Mouse (Mus musculus) forebrain, embryonic 16.5 days (tissue): ENCODE results near the gene Zfp64. TPM values are rescaled to one million over a fixed set of nuclear protein-coding genes. Genes with fewer than 3 reads are reported as not detected.

Experiments used
- ATAC-seq: fragments of 200-750 bp; cut with Nextera tagmentation; 2 replicates; pipeline ENCODE4 v1.8.0; 2017; ENCODE audit warnings: mild to moderate bottlenecking, moderate library complexity
- H3K27ac ChIP-seq: fragments of 300-500 bp; sonication (generic); 2 replicates; pipeline ENCODE4 v1.5.1; 2014; ENCODE audit warnings: low read length, control low read depth
- H3K27me3 ChIP-seq: fragments of 300-500 bp; sonication (generic); replicated peaks from 2 replicates; pipeline ENCODE4 v1.6.1; 2014; ENCODE audit warnings: low read length; ENCODE audit not compliant: control insufficient read depth, insufficient read depth
- H3K36me3 ChIP-seq: fragments of 300-500 bp; sonication (generic); 2 replicates; pipeline ENCODE4 v1.6.1; 2014; ENCODE audit not compliant: control insufficient read depth, insufficient read depth
- H3K4me1 ChIP-seq: fragments of 300-500 bp; sonication (generic); replicated peaks from 2 replicates; pipeline ENCODE4 v1.6.1; 2014; ENCODE audit warnings: low read length; ENCODE audit not compliant: control insufficient read depth, insufficient read depth
- H3K4me2 ChIP-seq: fragments of 300-500 bp; sonication (generic); 2 replicates; pipeline ENCODE4 v1.6.1; 2014; ENCODE audit warnings: mild to moderate bottlenecking, low read length, control low read depth
- H3K4me3 ChIP-seq: fragments of 300-500 bp; sonication (generic); replicated peaks from 2 replicates; pipeline ENCODE4 v1.5.1; 2014; ENCODE audit warnings: mild to moderate bottlenecking, low read length, control low read depth
- H3K9ac ChIP-seq: fragments of 300-500 bp; sonication (generic); replicated peaks from 2 replicates; pipeline ENCODE4 v1.6.1; 2014; ENCODE audit warnings: low read depth, low read length, control low read depth
- H3K9me3 ChIP-seq: fragments of 300-500 bp; sonication (generic); 2 replicates; pipeline ENCODE4 v1.6.1; 2016; ENCODE audit warnings: low read length; ENCODE audit not compliant: control insufficient read depth
- WGBS: fragments of 180-500 bp; shearing (Covaris S2); extraction: QIAGEN DNeasy Blood & Tissue Kit; methylation state at CpG from one replicate; pipeline ENCODE4 v1.1.7; 2014; 5-methylcytosine and 5-hydroxymethylcytosine counted together
- polyA plus RNA-seq: library from polyadenylated mRNA; unstranded; fragments of >200 nt; fragmentation: Nextera tagmentation; extraction: Ambion mirVana; gene quantifications from 2 replicates; pipeline ENCODE4 v1.2.1, GENCODE M21; 2015

Gene Zfp64
- polyA plus RNA-seq, 1 experiment from 2014 or later: 32.7 TPM

DNA sequence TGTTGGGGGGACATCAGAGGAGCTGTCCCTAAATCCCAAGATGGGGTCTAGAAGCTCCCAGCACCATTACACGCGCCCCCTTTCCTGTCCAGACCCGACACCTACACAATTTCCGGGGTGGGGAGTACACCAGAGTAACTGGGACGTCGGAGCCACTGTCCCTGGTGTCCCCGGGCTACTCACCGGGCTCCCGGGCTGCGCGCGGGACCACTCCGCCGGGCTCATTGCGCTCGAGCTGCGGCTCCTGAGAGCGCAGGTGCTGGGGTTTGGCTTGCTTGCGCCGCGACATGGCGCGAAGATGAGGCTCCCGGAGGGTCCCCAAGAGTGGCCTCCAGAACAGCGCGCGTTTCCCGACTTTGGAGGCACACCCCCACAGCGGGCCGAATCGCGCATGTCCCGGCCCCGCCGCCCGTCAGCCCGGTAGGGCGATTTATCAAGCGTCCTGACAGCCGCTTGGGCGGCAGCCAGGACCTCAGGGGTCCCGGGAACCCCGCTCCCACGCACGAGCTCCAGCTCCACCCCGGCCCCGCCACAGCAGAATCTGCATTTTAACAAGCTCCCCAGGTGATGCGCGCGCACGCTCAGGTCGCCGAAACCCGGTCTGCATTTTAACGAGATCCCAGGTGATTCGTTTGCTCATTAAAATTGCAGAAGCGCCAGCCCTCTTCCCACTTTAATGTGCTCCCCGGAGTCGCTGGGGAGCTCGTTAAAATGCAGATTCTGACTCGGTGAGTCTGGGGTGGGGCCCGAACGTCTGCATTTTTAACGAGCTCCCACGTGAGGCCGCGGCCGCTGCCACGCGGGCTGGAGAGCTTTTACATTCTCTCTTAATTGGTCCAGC lies 43.1 kb downstream of the Zfp64 start:
- Histone ChIP-seq H3K4me2 (peak overlapping the region; percentile 97), H3K9me3 (no peaks in the 10 kb centered on the region), H3K27me3 (peaks cover 38% of the 10 kb centered on the region), H3K4me3 (peak overlapping the region; percentile 61), H3K27ac (no peak overlapping the region), H3K4me1 (peaks cover 19% of the 10 kb centered on the region), H3K36me3 (no peaks in the 10 kb centered on the region), H3K9ac (peak overlapping the region; percentile 51)
- peak; percentile 62 for ATAC-seq
- WGBS: under 1% methylated on average over 69 of the region's 70 CpGs

DNA sequence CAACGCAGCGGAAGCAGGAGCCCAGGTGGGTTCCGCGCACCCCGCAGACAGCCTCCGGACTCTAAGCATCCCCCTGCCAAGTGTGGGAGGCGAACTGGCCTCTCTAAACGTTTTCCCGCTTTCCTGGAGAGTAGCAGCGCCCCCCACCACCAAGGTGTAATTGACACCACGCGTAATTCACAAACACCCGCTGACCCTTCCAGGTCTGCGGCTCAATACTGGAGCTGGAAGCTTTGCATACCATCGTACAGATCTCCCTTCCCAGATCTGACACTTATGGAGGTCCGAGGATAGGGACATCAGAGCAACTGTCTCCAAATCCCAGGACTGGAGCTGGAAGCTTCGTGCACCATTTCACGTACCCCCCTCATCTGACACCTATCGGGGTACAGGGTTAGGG lies 43.9 kb downstream of the Zfp64 start:
- Histone ChIP-seq H3K4me3 (peak overlapping the region; percentile 61), H3K9ac (peak overlapping the region; percentile 51; the same call in 1 of the 2 replicates), H3K9me3 (no peaks in the 10 kb centered on the region), H3K4me2 (peak overlapping the region; percentile 97), H3K36me3 (no peaks in the 10 kb centered on the region), H3K27me3 (peaks cover 38% of the 10 kb centered on the region), H3K4me1 (peaks cover 19% of the 10 kb centered on the region), H3K27ac (no peak overlapping the region)
- 2% methylated on average over 19 of the region's 19 CpGs for WGBS
- ATAC-seq: no peak

- Histone ChIP-seq H3K9me3 (no peaks in the 10 kb centered on the region), H3K4me1 (peaks cover 6% of the 10 kb centered on the region; the same call in 1 of the 2 replicates), H3K36me3 (no peaks in the 10 kb centered on the region), H3K9ac (no peak overlapping the region), H3K27me3 (peaks cover 15% of the 10 kb centered on the region), H3K4me3 (no peak overlapping the region), H3K27ac (no peak overlapping the region), H3K4me2 (no peak overlapping the region)
- 49% methylated on average over 11 of the region's 11 CpGs for WGBS
- no peak for ATAC-seq
Observed at GRCm38 (mm10) chr2:168906022-168906421, 49.4 kb downstream of the Zfp64 start.

GRCm38 (mm10) chr2:168904846-168905245 lies 50.5 kb downstream of the Zfp64 start:
- H3K4me2 ChIP-seq: no peak overlapping the region
- no peaks in the 10 kb centered on the region for H3K36me3 ChIP-seq
- H3K4me1 ChIP-seq: peaks cover 6% of the 10 kb centered on the region; the same call in 1 of the 2 replicates
- no peak overlapping the region for H3K9ac ChIP-seq
- whole genome bisulfite sequencing: 73% methylated on average over 3 of the region's 3 CpGs
- H3K27me3 ChIP-seq: peaks cover 4% of the 10 kb centered on the region
- H3K27ac ChIP-seq: no peak overlapping the region
- ATAC-seq: no peak
- no peaks in the 10 kb centered on the region for H3K9me3 ChIP-seq
- H3K4me3 ChIP-seq: no peak overlapping the region

- 17% methylated on average over 9 of the region's 9 CpGs for WGBS
- Histone ChIP-seq H3K36me3 (no peaks in the 10 kb centered on the region), H3K9me3 (no peaks in the 10 kb centered on the region), H3K9ac (no peak overlapping the region), H3K4me3 (no peak overlapping the region), H3K27me3 (no peaks in the 10 kb centered on the region; the same call in 1 of the 2 replicates), H3K4me2 (no peak overlapping the region), H3K27ac (no peak overlapping the region), H3K4me1 (peaks cover 6% of the 10 kb centered on the region; the same call in 1 of the 2 replicates)
- ATAC-seq: peak; percentile 64; the same call in 1 of the 2 replicates
Observed at GRCm38 (mm10) chr2:168904188-168904587, 51.2 kb downstream of the Zfp64 start.

DNA sequence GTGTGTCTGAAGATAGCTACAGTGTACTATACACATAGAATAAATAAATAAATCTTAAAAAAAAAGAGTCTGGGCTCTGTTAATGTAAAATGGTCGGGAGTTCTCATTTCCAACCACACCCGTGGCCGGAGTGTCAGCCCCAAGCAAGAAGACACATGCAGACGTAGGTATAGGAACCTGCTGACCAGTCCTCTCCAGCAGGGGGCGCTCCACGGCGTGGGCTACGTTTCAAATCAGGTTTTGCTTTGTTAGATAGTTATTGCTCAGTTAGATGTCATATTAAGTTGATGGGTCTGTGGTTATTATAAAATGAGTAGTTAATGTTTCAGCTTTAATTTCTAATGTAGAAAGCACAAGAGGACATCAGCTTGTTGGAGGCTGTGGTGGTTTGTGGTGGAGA lies 52.8 kb downstream of the Zfp64 start:
- 26% methylated on average over 8 of the region's 8 CpGs for WGBS
- H3K27ac ChIP-seq: no peak overlapping the region
- H3K36me3 ChIP-seq: no peaks in the 10 kb centered on the region
- no peak overlapping the region for H3K4me3 ChIP-seq
- no peak overlapping the region for H3K9ac ChIP-seq
- H3K9me3 ChIP-seq: no peaks in the 10 kb centered on the region
- peaks cover 6% of the 10 kb centered on the region; the same call in 1 of the 2 replicates for H3K4me1 ChIP-seq
- no peak for ATAC-seq
- H3K27me3 ChIP-seq: no peaks in the 10 kb centered on the region
- no peak overlapping the region for H3K4me2 ChIP-seq

DNA sequence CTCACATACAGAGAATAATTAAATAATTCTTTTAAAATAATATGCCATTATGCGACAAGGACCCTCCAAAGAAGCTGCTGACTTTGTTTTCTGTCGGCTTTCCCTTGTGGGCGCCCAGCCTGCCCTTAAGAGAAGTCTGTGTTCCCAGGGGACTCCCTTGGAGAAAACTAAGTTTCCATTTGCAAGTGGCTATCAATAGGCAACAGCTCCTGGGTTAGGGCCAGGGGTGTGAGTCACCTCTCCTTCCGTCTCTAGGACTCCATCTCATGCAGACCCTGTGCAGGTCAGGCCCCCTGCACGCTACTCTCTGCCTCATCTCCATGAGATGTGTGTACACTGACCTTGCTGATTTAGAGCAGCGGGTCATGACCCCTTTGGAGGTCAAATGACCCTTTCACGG lies 57.5 kb downstream of the Zfp64 start:
- Histone ChIP-seq H3K9ac (no peak overlapping the region), H3K36me3 (no peaks in the 10 kb centered on the region), H3K4me1 (no peaks in the 10 kb centered on the region), H3K9me3 (no peaks in the 10 kb centered on the region), H3K4me3 (no peak overlapping the region), H3K4me2 (no peak overlapping the region), H3K27me3 (no peaks in the 10 kb centered on the region), H3K27ac (no peak overlapping the region)
- no peak for ATAC-seq
- WGBS: 85% methylated on average over 7 of the region's 7 CpGs

GRCm38 (mm10) chr2:168895531-168895930 lies 59.9 kb downstream of the Zfp64 start:
- Histone ChIP-seq H3K4me2 (no peak overlapping the region), H3K4me1 (no peaks in the 10 kb centered on the region), H3K27ac (no peak overlapping the region), H3K4me3 (no peak overlapping the region), H3K9me3 (no peaks in the 10 kb centered on the region), H3K9ac (no peak overlapping the region), H3K36me3 (no peaks in the 10 kb centered on the region), H3K27me3 (no peaks in the 10 kb centered on the region)
- ATAC-seq: no peak
- WGBS: 81% methylated on average over 8 of the region's 8 CpGs

DNA sequence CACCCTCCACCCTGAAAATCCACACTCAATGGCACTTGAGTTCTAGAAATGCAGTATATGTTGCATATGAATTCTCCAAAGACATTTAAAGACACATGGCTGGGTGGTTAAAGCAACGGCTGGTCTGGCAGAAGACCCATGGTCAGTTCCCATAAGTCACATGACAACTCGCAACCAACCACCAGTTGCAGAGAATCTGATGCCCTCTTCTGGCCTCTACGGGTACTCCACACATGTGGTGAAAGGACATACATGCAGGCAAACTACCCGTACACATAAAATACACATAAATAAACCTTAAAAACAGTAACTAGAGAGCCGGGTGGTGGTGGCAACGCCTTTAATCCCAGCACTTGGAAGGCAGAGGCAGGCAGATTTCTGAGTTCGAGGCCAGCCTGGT lies 60.6 kb downstream of the Zfp64 start:
- Histone ChIP-seq H3K27me3 (no peaks in the 10 kb centered on the region), H3K27ac (no peak overlapping the region), H3K4me3 (no peak overlapping the region), H3K4me1 (no peaks in the 10 kb centered on the region), H3K9me3 (no peaks in the 10 kb centered on the region), H3K9ac (no peak overlapping the region), H3K4me2 (no peak overlapping the region), H3K36me3 (no peaks in the 10 kb centered on the region)
- 90% methylated on average over 7 of the region's 7 CpGs for WGBS
- ATAC-seq: no peak
